Mouse (Mus musculus) liver, embryonic 11.5 days (tissue): ENCODE measurements around the gene Podn. TPM values are rescaled to one million over a fixed set of nuclear protein-coding genes. Genes with fewer than 3 reads are reported as not detected.

ENCODE experiments used
- ATAC-seq: fragments of 200-750 bp; cut with Nextera tagmentation; replicated peaks from 2 replicates; pipeline ENCODE4 v1.8.0; 2017; ENCODE audit warnings: moderate number of reproducible peaks, mild to moderate bottlenecking, moderate TSS enrichment, moderate library complexity; ENCODE audit not compliant: low FRiP score
- DNase-seq: peaks from one replicate; pipeline ENCODE4 v3.0.0-alpha.2; 2017; ENCODE audit warnings: low spot score
- H3K27ac ChIP-seq: fragments of 300-500 bp; sonication (generic); 2 replicates; pipeline ENCODE4 v1.5.1; 2014; ENCODE audit warnings: mild to moderate bottlenecking, low read depth, low read length, control low read depth
- H3K27me3 ChIP-seq: fragments of 300-500 bp; sonication (generic); replicated peaks from 2 replicates; pipeline ENCODE4 v1.6.1; 2014; ENCODE audit warnings: low read length, mixed read lengths; ENCODE audit not compliant: control insufficient read depth, insufficient read depth
- H3K36me3 ChIP-seq: fragments of 300-500 bp; sonication (generic); 2 replicates; pipeline ENCODE4 v1.6.1; 2014; ENCODE audit warnings: mild to moderate bottlenecking, low read length, moderate library complexity, mixed read lengths; ENCODE audit not compliant: control insufficient read depth, insufficient read depth
- H3K4me1 ChIP-seq: fragments of 300-500 bp; sonication (generic); replicated peaks from 2 replicates; pipeline ENCODE4 v1.6.1; 2014; ENCODE audit warnings: low read length, mixed read lengths; ENCODE audit not compliant: control insufficient read depth, insufficient read depth
- H3K4me2 ChIP-seq: fragments of 300-500 bp; sonication (generic); 2 replicates; pipeline ENCODE4 v1.6.1; 2014; ENCODE audit warnings: mild to moderate bottlenecking, control low read depth, moderate library complexity
- H3K4me3 ChIP-seq: fragments of 300-500 bp; sonication (generic); 2 replicates; pipeline ENCODE4 v1.5.1; 2014; ENCODE audit warnings: low read depth, low read length, control low read depth
- H3K9ac ChIP-seq: fragments of 300-500 bp; sonication (generic); 2 replicates; pipeline ENCODE4 v1.6.1; 2014; ENCODE audit warnings: low read depth, low read length, control low read depth
- H3K9me3 ChIP-seq: fragments of 300-500 bp; sonication (generic); 2 replicates; pipeline ENCODE4 v1.6.1; 2016; ENCODE audit warnings: low read length, inconsistent platforms, mixed read lengths; ENCODE audit not compliant: control insufficient read depth
- WGBS: fragments of 180-500 bp; shearing (Covaris S2); extraction: QIAGEN DNeasy Blood & Tissue Kit; methylation state at CpG from one replicate; pipeline ENCODE4 v1.1.7; 2014; 5-methylcytosine and 5-hydroxymethylcytosine counted together
- polyA plus RNA-seq: library from polyadenylated mRNA; unstranded; fragments of >200 nt; fragmentation: Nextera tagmentation; extraction: Ambion mirVana; gene quantifications from 2 replicates; pipeline ENCODE4 v1.2.1, GENCODE M21; 2014

The Podn gene
- polyA plus RNA-seq, 1 experiment from 2014 or later: 0.92 TPM

DNA sequence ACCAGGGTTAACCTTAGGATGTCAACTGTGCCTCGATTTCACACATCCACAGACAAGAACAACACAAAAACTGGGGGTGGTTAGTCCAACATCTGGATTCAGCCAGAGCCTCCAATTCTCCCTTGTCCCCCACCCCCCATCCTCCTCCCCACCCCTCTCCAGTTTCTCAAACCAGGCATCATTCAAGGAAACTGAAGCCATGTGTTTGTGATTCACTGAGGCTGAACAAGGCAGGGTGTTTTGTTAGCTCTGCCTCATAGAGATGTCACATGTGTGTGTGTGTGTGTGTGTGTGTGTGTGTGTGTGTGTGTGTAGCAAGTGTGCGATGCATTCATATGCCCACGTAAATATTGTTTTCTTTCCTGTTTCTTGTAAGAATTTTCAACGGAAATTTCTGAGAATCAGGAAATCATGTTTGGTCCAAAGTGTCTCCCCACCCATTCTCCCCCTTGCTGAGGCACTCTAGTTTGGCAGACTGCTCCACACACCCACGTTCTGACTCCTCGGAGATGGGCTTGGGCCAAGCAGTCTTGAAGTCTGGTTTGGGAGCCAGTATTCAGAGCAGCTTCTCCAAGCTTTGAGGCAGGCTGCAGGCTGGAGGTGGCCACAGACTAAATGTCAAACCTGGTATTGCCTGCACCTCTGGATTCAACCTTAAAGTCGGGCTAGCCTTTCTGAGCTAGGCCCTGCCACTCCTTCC, 111.8 kb downstream of the Podn start:
- no peak for ATAC-seq
- DNase-seq: no peak

DNA sequence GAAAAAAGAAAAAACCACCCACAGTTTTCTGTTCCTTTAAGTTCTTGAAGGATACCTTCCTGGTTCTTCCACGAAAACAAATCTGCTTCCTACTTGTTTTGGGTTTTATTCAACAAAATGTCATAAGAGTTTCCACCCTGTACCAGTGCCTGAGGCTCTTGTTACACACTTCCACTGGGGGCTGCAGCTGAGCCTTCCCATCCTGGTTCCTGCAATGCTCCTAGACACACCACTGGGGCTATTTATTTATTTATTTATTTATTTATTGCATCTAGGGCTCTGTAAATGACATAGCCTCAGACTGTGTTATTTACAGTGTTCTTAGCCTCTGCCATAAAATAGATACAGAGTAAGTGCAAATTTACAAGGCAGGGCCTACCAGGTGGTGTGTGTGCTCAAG, 112.5 kb downstream of the Podn start:
- Histone ChIP-seq H3K4me3 (no peak overlapping the region), H3K9me3 (no peaks in the 10 kb centered on the region), H3K4me2 (no peak overlapping the region), H3K27me3 (0 out of 2 replicates have a peak, but pooled peaks cover 5% of the 10 kb centered on the region), H3K36me3 (no peaks in the 10 kb centered on the region), H3K4me1 (no peaks in the 10 kb centered on the region), H3K27ac (no peak overlapping the region), H3K9ac (no peak overlapping the region)
- ATAC-seq: no peak
- no peak for DNase-seq
- WGBS: 74% methylated on average over 1 of the region's 1 CpGs

More for the DNA sequence above, 111.8 kb downstream of the Podn start:
- Histone ChIP-seq H3K4me3 (no peak overlapping the region), H3K27me3 (0 out of 2 replicates have a peak, but pooled peaks cover 5% of the 10 kb centered on the region), H3K27ac (no peak overlapping the region), H3K4me1 (no peaks in the 10 kb centered on the region), H3K9ac (no peak overlapping the region), H3K9me3 (no peaks in the 10 kb centered on the region), H3K4me2 (no peak overlapping the region), H3K36me3 (no peaks in the 10 kb centered on the region)
- WGBS: 76% methylated on average over 7 of the region's 7 CpGs

DNA sequence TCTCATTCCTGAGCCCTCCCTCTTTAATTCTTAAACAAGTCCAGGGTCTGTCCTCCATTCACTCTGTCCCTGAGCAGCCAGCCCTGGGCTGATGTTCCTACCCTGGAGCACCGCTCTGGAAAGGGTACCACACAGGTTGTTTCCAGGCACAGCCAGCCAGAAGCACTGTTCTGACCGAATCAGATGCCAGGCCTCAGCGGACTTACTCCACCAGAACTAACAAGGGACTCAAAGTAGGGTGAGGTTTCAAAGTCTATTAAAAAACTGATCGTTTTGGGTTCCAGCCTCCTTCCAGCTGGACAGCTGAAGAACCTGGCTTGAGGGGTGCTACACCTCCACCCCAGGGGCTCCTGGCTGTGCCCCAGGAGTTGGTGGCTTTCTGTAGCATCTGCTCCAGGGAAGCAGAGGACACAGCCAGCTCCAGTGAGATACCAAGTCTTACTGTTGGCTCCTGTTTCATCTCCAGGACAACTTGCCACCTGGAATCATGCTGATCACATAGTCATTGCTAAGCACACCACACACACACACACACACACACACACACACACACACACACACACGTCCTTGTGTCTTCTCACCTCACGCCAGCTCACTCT, 116.1 kb downstream of the Podn start:
- Histone ChIP-seq H3K9me3 (no peaks in the 10 kb centered on the region), H3K4me1 (no peaks in the 10 kb centered on the region), H3K36me3 (no peaks in the 10 kb centered on the region), H3K4me3 (no peak overlapping the region), H3K9ac (no peak overlapping the region), H3K27me3 (no peaks in the 10 kb centered on the region), H3K27ac (no peak overlapping the region), H3K4me2 (no peak overlapping the region)
- no peak for DNase-seq
- WGBS: 78% methylated on average over 6 of the region's 6 CpGs
- no peak for ATAC-seq

DNA sequence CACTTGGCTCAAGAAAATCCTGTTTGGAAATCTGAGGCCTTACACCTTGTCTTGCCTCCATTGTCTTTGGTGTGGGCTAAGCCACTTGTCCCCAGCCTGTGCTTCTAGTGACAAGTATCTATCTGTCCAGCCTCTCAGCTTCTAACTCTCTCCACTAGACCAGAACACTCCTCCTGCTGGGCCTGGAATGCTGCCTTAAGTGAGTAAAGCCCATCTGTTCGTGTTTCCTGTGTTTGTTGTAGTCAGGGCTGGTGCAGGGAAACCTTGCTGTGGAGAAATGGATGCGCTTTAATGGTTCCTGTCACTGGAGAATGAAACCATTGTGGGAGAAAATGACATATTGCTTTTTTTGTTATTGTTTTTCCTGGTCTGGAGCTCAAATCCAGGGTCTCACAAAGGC, 116.7 kb downstream of the Podn start:
- 54% methylated on average over 2 of the region's 2 CpGs for WGBS

DNA sequence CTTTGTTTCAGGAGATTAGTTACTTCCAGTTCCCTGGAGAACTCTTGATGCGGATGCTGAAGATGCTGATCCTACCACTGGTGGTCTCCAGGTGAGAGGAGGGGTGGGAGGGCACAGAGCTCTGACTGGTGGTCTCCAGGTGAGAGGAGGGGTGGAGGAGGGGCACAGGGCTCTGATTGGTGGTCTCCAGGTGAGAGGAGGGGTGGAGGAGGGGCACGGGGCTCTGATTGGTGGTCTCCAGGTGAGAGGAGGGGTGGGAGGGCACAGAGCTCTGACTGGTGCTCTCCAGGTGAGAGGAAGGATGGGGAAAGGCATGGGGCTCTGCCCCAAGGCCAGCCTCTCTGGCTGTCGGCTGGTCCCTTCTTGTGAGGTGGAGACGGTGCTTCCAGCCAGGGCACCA, 118.7 kb downstream of the Podn start:
- H3K9me3 ChIP-seq: no peaks in the 10 kb centered on the region
- ATAC-seq (no peak), DNase-seq (no peak)
- WGBS: 54% methylated on average over 4 of the region's 4 CpGs
- no peak overlapping the region for H3K4me3 ChIP-seq
- H3K9ac ChIP-seq: no peak overlapping the region
- H3K4me2 ChIP-seq: no peak overlapping the region
- no peaks in the 10 kb centered on the region for H3K27me3 ChIP-seq
- no peaks in the 10 kb centered on the region for H3K36me3 ChIP-seq
- H3K27ac ChIP-seq: no peak overlapping the region
- no peaks in the 10 kb centered on the region for H3K4me1 ChIP-seq

More for the DNA sequence above, 116.7 kb downstream of the Podn start:
- Histone ChIP-seq H3K27me3 (no peaks in the 10 kb centered on the region), H3K4me1 (no peaks in the 10 kb centered on the region), H3K4me2 (no peak overlapping the region), H3K4me3 (no peak overlapping the region), H3K27ac (no peak overlapping the region), H3K9ac (no peak overlapping the region), H3K36me3 (no peaks in the 10 kb centered on the region), H3K9me3 (no peaks in the 10 kb centered on the region)
- DNase-seq (no peak), ATAC-seq (no peak)

DNA sequence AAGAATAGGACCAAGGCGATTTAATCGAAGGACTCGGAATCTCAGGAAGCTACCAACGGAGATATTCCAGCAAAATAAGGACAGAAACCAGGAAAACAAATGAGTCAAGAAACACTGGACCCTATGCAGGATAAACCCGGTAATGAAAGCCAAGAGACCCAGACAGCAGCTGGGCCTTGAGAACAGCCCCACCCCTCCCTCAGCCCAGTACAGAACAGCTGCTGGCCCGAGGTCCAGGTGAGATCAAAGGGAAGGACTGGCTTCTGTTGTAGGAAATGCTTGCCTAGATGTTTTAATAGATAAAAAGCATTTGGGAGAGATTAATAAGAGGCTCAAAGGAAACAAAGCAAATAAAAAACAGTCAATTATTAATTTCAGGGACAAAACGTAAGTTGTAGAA, 121.2 kb downstream of the Podn start:
- H3K9ac ChIP-seq: no peak overlapping the region
- no peak overlapping the region for H3K4me2 ChIP-seq
- WGBS: 75% methylated on average over 7 of the region's 7 CpGs
- H3K4me3 ChIP-seq: no peak overlapping the region
- no peak overlapping the region for H3K27ac ChIP-seq
- no peaks in the 10 kb centered on the region for H3K36me3 ChIP-seq
- no peaks in the 10 kb centered on the region for H3K27me3 ChIP-seq
- H3K4me1 ChIP-seq: no peaks in the 10 kb centered on the region
- DNase-seq (no peak), ATAC-seq (no peak)
- H3K9me3 ChIP-seq: no peaks in the 10 kb centered on the region

DNA sequence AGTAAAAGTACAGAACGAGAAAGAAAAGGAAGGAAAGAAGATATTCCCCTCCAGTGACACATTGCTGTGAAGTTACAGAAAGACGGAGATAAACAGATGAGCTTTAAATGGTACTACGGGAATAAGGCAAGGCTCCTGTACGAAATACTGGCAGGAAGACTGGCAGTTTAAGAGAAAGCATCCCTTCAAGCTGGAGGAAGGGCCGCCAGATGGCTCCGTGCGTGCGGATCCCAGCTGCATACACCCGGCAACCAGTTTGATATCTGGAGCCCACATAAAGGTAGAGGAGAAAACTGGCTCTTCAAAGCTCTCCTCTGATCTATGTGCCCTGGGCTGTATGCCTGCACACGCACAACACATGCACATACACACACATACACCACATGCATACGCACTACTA, 121.7 kb downstream of the Podn start:
- Histone ChIP-seq H3K27me3 (no peaks in the 10 kb centered on the region), H3K27ac (no peak overlapping the region), H3K36me3 (no peaks in the 10 kb centered on the region), H3K4me1 (no peaks in the 10 kb centered on the region), H3K9me3 (no peaks in the 10 kb centered on the region), H3K9ac (no peak overlapping the region), H3K4me2 (no peak overlapping the region), H3K4me3 (no peak overlapping the region)
- no peak for DNase-seq
- 80% methylated on average over 11 of the region's 11 CpGs for WGBS
- ATAC-seq: no peak

DNA sequence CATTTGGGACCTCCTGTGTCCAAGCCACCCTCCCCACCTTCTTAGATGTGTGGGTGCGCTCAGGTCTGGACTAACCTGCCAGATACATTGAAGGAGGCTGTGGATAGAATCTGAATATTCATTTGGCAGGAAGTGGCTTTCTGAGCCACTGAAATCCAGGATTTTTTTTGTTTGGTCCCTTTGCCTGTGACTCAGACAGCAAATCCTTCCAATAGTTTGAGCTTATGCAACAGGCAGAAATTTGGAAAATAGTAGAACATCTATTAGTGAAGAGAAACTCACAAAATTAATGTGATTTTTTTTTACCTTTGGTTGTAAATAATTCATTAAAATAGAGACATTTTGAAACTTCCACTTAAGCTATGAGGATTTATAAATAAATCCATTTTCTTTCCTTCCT, 125.1 kb downstream of the Podn start:
- no peak overlapping the region for H3K9ac ChIP-seq
- H3K9me3 ChIP-seq: no peaks in the 10 kb centered on the region
- DNase-seq (no peak), ATAC-seq (no peak)
- H3K4me3 ChIP-seq: no peak overlapping the region
- no peaks in the 10 kb centered on the region for H3K36me3 ChIP-seq
- H3K27me3 ChIP-seq: no peaks in the 10 kb centered on the region
- no peaks in the 10 kb centered on the region for H3K4me1 ChIP-seq
- no peak overlapping the region for H3K4me2 ChIP-seq
- WGBS: 92% methylated on average over 1 of the region's 1 CpGs
- no peak overlapping the region for H3K27ac ChIP-seq

DNA sequence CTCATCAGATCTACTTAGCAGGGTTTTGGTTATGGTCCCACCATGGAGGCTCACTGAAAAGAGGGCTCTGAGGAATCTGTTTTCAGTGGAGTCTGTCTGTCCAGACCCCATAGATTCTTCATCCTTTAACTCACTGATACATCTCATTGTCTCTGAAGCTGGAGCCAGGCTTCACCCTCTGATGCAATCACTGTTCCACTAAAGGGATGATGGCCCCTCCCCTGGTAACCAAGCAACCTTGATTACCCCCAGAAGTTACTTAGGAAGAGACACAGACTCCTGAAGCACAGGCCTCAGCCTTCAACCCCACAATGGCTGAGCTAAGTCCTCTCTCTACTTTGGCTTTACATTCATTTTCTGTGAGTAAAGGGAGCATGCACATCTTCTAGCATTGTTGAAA, 126.5 kb downstream of the Podn start:
- no peak for DNase-seq
- ATAC-seq: no peak
- Histone ChIP-seq H3K4me2 (no peak overlapping the region), H3K36me3 (no peaks in the 10 kb centered on the region), H3K9ac (no peak overlapping the region), H3K27ac (no peak overlapping the region), H3K4me3 (no peak overlapping the region), H3K9me3 (no peaks in the 10 kb centered on the region), H3K27me3 (no peaks in the 10 kb centered on the region), H3K4me1 (no peaks in the 10 kb centered on the region)
